Mouse (Mus musculus): ENCODE measurements around the gene Ece1.

DNA sequence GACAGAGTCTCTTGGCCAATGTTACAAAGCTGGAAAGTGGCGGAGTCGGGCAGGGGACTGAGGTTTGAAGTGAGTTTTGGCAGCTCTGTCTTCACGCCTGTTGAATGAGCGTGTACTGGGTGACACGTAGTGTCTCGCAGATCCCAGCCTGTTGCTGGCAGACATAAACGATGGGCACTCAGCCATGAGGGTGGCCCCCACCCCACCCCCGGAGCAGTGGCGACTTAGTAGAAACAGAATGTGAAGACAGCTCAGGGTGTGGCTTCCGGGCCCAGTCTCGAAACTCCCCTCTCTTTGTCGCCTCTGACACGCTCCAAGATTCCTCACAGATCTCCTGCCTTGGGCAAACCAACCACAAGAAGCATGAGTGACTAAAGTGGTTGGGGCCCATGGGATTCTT lies 45.9 kb downstream of the Ece1 start:
- TF ChIP-seq CTCF (conservative IDR thresholded peaks at IDR 0.05; ENCODE audit: insufficient read depth, insufficient read length, low read depth, low read length) (no peak), POLR2A (IDR thresholded peaks at IDR 0.05; ENCODE audit: low read depth, low read length) (no peak)
